ENCODE assay signal across 22 mouse cellular contexts in the genomic region with DNA sequence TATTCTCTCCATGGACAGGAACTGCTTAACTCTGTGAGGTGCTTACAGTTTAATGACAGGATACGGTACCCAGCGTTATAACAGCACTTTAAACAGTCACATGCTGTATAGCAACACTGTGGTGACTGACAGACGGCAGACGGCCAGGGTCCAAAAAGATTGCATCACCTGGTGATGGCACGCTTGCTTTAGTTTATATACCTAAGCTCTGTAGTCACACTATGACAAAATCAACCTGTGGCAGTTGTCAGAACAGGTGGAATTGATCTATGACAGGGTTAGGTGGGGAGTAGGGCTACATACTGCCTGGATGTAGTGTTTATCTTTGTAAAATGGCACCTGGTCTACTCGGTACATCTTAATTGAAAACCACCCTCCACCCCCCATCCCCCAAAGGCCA. TPM values are rescaled to one million over a fixed set of nuclear protein-coding genes. Genes with fewer than 3 reads are reported as not detected.
"Had no signal": no experiment of that assay in that cellular context is flagged by ENCODE, and none has a peak within 500 bp of the region (broad histone marks: within the 10 kb centered on the region; RNA-seq: fewer than 3 reads in every experiment).

No protein-coding gene starts in this region.

- DNase-seq: lung, adult 18-20 months; lung, embryonic 14.5 days; lung, postnatal 10 days; lung, postnatal 4 days; midbrain, embryonic 14.5 days; retina, postnatal 1 day; right cerebral cortex, adult 18-20 months; right cerebral cortex, postnatal 25 days; right cerebral cortex, postnatal 4 days; spleen, adult 18-20 months; thymus, adult 18-20 months; thymus, postnatal 14 days; thymus, postnatal 36 days had no signal

- H3K4me1 ChIP-seq: midbrain, embryonic 10.5 days; midbrain, embryonic 12.5 days; neural tube, embryonic 13.5 days; neural tube, embryonic 15.5 days had no signal

- H3K27me3 ChIP-seq: midbrain, embryonic 12.5 days; neural tube, embryonic 13.5 days; neural tube, embryonic 15.5 days had no signal

- H3K36me3 ChIP-seq: midbrain, embryonic 10.5 days; midbrain, embryonic 12.5 days; neural tube, embryonic 13.5 days; neural tube, embryonic 15.5 days had no signal

- H3K9me3 ChIP-seq: midbrain, embryonic 10.5 days; midbrain, embryonic 12.5 days; neural tube, embryonic 13.5 days; neural tube, embryonic 15.5 days had no signal

- H3K9ac ChIP-seq: lung, embryonic 14.5 days; midbrain, embryonic 12.5 days; neural tube, embryonic 13.5 days; neural tube, embryonic 15.5 days had no signal

- H3K4me2 ChIP-seq: lung, embryonic 14.5 days; midbrain, embryonic 12.5 days; neural tube, embryonic 13.5 days; neural tube, embryonic 15.5 days had no signal

- ATAC-seq: midbrain, embryonic 16.5 days had no signal

- H3K4me3 ChIP-seq: midbrain, embryonic 10.5 days; midbrain, embryonic 12.5 days; myocyte; neural tube, embryonic 13.5 days; neural tube, embryonic 15.5 days had no signal

- H3K27ac ChIP-seq: midbrain, embryonic 10.5 days; midbrain, embryonic 12.5 days; neural tube, embryonic 13.5 days; neural tube, embryonic 15.5 days had no signal

RNA-seq across cellular contexts. Expression of gene Gja3, which starts 14.0 kb away (rescaled TPM):
- total RNA-seq: megakaryocyte, adult 5-6 weeks; megakaryocyte-erythroid progenitor cell, adult 5-6 weeks had no signal
- polyA plus RNA-seq: midbrain, embryonic 10.5 days; midbrain, embryonic 14.5 days; urinary bladder, adult 2 months had no signal
